Mouse (Mus musculus) ES-Bruce4 (cell line): Measurements from ENCODE around the gene Ufd1.

Experiments used
- CTCF ChIP-seq: IDR thresholded peaks from one replicate; pipeline ENCODE4 v1.8.1; 2011; ENCODE audit warnings: low read depth, low read length
- POLR2A ChIP-seq: IDR thresholded peaks from one replicate; pipeline ENCODE4 v1.8.1; 2011; ENCODE audit warnings: low read length; ENCODE audit not compliant: insufficient read depth

DNA sequence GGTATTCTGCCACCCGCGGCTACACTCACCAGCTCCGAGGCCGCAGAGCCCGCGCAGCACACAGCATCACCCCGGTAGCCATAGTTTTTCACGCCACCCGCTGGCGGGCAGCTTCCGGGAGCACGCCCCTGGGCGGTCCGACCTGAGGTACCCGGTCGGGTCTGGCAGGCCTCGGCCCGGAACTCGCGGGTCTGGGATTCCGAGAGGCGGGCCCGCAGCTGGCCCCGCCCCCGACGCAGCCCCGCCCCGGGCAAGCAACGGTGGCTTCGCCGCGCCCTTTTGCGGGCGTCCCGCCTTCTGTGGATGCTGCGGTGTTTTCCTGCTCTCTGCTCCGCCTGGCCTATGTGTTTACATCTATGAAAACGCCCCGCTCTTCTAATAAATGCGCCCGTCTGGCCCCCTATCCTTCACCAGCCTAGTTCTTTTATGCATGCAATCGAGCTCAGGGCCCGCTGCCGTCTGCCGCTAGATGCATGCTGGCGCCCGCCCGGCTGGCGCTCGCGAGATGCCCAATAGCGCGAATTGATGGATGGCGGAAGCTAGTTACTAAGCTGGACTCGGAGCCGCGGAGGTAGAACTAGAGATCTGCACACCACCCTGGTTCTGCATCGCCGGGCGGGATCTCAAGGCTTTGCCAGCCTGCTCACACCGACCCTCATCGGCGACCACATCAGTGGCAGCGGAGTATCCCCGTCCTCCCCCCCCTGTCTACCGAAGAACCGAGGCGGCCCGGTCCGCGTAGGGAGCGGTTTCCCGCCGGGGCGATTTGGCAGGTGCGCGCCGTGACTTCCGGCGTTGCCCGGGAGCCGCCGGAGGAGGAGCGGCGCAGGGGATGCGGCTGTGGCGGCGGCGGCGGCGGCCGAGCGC is 65.1 kb downstream of the Ufd1 start, which contains the start of the genes Mrpl40 and Hira:
- peak; percentile 62 for TF ChIP-seq POLR2A
- TF ChIP-seq CTCF, result no peak
